Mouse (Mus musculus) neutrophil, adult 59 days (primary cell): ENCODE results near the gene Catsperb. TPM values are rescaled to one million over a fixed set of nuclear protein-coding genes. Genes with fewer than 3 reads are reported as not detected.

ENCODE experiments used
- total RNA-seq, 2 experiments: library from RNA; stranded (reverse); gene quantifications; 1 replicate in 1 of 2; 2 replicates in 1 of 2; pipeline ENCODE4 v1.2.4; 2023

Catsperb gene
- total RNA-seq: not detected

GRCm38 (mm10) chr12:101404353-101404752 lies at the start of gene Catsperb:
TSS of gene Catsperb (plus strand) at chr12:101404653.

